ENCODE assay signal across 8 mouse cellular contexts in the genomic region with DNA sequence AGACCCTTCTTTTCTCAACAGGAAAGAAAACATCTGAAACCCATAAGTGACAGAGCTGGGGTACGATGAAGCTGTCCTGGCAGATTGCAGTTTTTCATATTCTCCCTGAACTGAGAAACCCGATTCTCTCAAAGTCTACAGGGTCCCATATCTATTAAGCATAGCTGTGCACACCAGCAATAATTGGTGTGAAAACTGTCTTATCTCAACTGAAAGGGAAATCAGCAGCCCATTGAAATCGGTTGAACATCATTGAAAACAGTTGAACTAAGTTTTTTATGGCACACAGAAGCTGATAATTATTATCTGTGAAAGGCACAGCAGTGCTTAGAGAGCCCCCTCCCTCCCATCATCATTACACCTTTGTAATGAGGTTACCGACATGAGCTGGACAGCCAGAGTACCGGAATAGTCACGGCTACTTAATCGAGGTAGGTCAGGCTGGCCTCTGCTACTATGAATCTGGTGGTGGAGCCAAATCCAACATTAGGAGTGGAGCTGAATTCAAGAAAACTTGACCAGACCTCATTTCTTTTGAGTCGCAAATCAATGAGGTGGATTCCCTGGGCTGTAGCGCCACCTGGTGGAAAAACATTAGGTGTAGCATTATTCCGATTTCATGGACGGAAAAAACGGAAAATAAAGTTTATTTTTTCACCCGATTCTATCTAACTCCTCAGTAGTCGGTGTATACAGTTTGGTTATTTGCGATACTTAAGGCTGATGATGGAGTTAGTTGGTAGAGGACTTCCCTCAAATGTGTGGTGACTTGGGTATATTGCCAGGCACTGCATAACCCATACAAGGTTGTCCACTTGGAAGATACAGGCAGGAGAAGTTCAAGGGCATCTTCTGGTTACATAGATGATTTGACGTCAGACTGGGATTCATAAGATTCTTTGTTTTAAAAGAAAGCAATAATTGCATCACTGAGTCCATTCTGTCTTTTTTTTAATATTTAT. TPM values are rescaled to one million over a fixed set of nuclear protein-coding genes. Genes with fewer than 3 reads are reported as not detected.
DNase-seq lines count a peak whose midpoint lies in the region; ATAC-seq and TF ChIP-seq lines count a peak whose summit lies in the region.

No protein-coding gene starts in this region.

- peak overlapping the region; percentile 25 for H3K4me2 ChIP-seq in intestine, postnatal 0 days (replicated peaks; ENCODE audit: low read depth)
- peak overlapping the region; percentile 32; the same call in 1 of the 2 replicates for H3K4me2 ChIP-seq in limb, embryonic 13.5 days (replicated peaks)
- peak overlapping the region; percentile 63 for H3K4me2 ChIP-seq in myocyte (ENCODE audit: low read depth)

- TF ChIP-seq POLR2A in myocyte (IDR thresholded peaks at IDR 0.05; ENCODE audit: insufficient read length, low read depth), result no peak

- no peaks in the 10 kb centered on the region for H3K9me3 ChIP-seq in intestine, postnatal 0 days (ENCODE audit: control insufficient read depth)
- no peaks in the 10 kb centered on the region for H3K9me3 ChIP-seq in limb, embryonic 13.5 days

- 17% methylated on average over 16 of the region's 16 CpGs for WGBS in intestine, postnatal 0 days
- 21% methylated on average over 16 of the region's 16 CpGs for WGBS in limb, embryonic 13.5 days

- H3K9ac ChIP-seq in intestine, postnatal 0 days (ENCODE audit: low read depth, low read length), result no peak overlapping the region
- H3K9ac ChIP-seq in limb, embryonic 13.5 days, result no peak overlapping the region

- no peak overlapping the region for H3ac ChIP-seq in myocyte (ENCODE audit: control insufficient read depth, insufficient read length)

- intact Hi-C loops in gastrocnemius, postnatal 14 days (cut with DNase I; ENCODE audit: low total_unique reads), result loop anchor here (5.0 kb wide), 1 partner anchor 145 kb away; no protein-coding TSS in a partner anchor

- H3K4me1 ChIP-seq in intestine, postnatal 0 days (replicated peaks; ENCODE audit: control insufficient read depth, insufficient read depth, low read length), result no peaks in the 10 kb centered on the region
- H3K4me1 ChIP-seq in limb, embryonic 13.5 days, result peaks cover 20% of the 10 kb centered on the region

- TF ChIP-seq CTCF in intestine, postnatal 0 days (IDR thresholded peaks at IDR 0.05; ENCODE audit: low read depth), result peak; percentile 90

- no peaks in the 10 kb centered on the region for H3K36me3 ChIP-seq in intestine, postnatal 0 days (ENCODE audit: control insufficient read depth, insufficient read depth)
- H3K36me3 ChIP-seq in limb, embryonic 13.5 days, result no peaks in the 10 kb centered on the region
- H3K36me3 ChIP-seq in myocyte (ENCODE audit: control insufficient read depth, insufficient read depth), result no peaks in the 10 kb centered on the region

- H3K79me2 ChIP-seq in myocyte (ENCODE audit: control insufficient read depth, insufficient read depth), result no peaks in the 10 kb centered on the region

- peak; percentile 51 for DNase-seq in cerebellum, adult 11 months
- peak; percentile 78 to 85 for DNase-seq in cerebellum, postnatal 25 days
- peak; percentile 78 for DNase-seq in gastrocnemius, postnatal 14 days
- peak; percentile 50 to 62 for DNase-seq in spleen, postnatal 36 days (ENCODE audit: low spot score in 2 of 2)

- H3K27ac ChIP-seq in intestine, postnatal 0 days (ENCODE audit: low read depth, low read length), result no peak overlapping the region
- H3K27ac ChIP-seq in limb, embryonic 13.5 days, result no peak overlapping the region

- ATAC-seq in cerebellum, adult (ENCODE audit: insufficient number of reproducible peaks, low FRiP score, low TSS enrichment), result no peak
- no peak for ATAC-seq in intestine, postnatal 0 days
- ATAC-seq in limb, embryonic 13.5 days (ENCODE audit: low FRiP score, low read depth), result no peak

- no peaks in the 10 kb centered on the region for H3K27me3 ChIP-seq in intestine, postnatal 0 days (replicated peaks; ENCODE audit: control insufficient read depth, insufficient read depth, low read length)
- H3K27me3 ChIP-seq in limb, embryonic 13.5 days, result no peaks in the 10 kb centered on the region
- H3K27me3 ChIP-seq in myocyte (ENCODE audit: control insufficient read depth, insufficient read depth, insufficient read length), result peaks cover 8% of the 10 kb centered on the region

- H3K4me3 ChIP-seq in intestine, postnatal 0 days (ENCODE audit: low read depth, low read length), result no peak overlapping the region
- no peak overlapping the region for H3K4me3 ChIP-seq in limb, embryonic 13.5 days
- no peak overlapping the region for H3K4me3 ChIP-seq in myocyte

TF ChIP-seq in myocyte, 11 proteins besides CTCF, POLR2A, EP300 and RAD21:
- TF ChIP-seq USF1 (IDR thresholded peaks at IDR 0.05; ENCODE audit: low read depth), result no peak
- TF ChIP-seq E2F4 (IDR thresholded peaks at IDR 0.05; ENCODE audit: insufficient read depth), result no peak
- no peak for TF ChIP-seq POLR2AphosphoS2 (IDR thresholded peaks at IDR 0.05; ENCODE audit: insufficient read length, low read depth)
- TF ChIP-seq REST (IDR thresholded peaks at IDR 0.05; ENCODE audit: insufficient read depth, insufficient read length), result no peak
- no peak for TF ChIP-seq TCF12 (IDR thresholded peaks at IDR 0.05; ENCODE audit: insufficient read depth, poor library complexity, severe bottlenecking)
- TF ChIP-seq MYOD1 (IDR thresholded peaks at IDR 0.05; ENCODE audit: control insufficient read depth in 1 of 3, insufficient read length in 2 of 3, low read depth in 2 of 3), result no peak
- TF ChIP-seq MYOG (IDR thresholded peaks at IDR 0.05; ENCODE audit: control insufficient read depth in 1 of 3, insufficient read depth in 1 of 3, insufficient read length in 2 of 3, low read depth in 2 of 3), result no peak
- no peak for TF ChIP-seq TCF3 (IDR thresholded peaks at IDR 0.05; ENCODE audit: insufficient read length, low read depth)
- TF ChIP-seq MAX (IDR thresholded peaks at IDR 0.05; ENCODE audit: low read depth), result no peak
- TF ChIP-seq SRF (IDR thresholded peaks at IDR 0.05; ENCODE audit: control insufficient read depth, insufficient read length, low read depth), result no peak

RNA-seq across cellular contexts. Expression of gene Pnrc1, which starts 2.7 kb away (rescaled TPM):
- 100 to 1,000 TPM in 1 of 2 experiments, 10 to 100 TPM in 1; 86.4 to 125 TPM for total RNA-seq in gastrocnemius, postnatal 14 days (2021)
- 113 and 131 TPM in 2 replicates for polyA plus RNA-seq in intestine, postnatal 0 days (2015; fragmentation: Nextera tagmentation; extraction: Ambion mirVana)
- polyA plus RNA-seq in limb, embryonic 13.5 days (2015; fragmentation: Nextera tagmentation; extraction: Ambion mirVana), result 97.7 and 98.0 TPM in 2 replicates
- polyA plus RNA-seq in myocyte (2012; fragmentation: generic; extraction: Trizol), result 37.1 TPM

RNA-seq across cellular contexts. Expression of gene Rngtt, which starts 17.4 kb away (rescaled TPM):
- 1 to 10 TPM; 7.8 to 9.6 TPM for total RNA-seq in gastrocnemius, postnatal 14 days (2021)
- polyA plus RNA-seq in intestine, postnatal 0 days (2015; fragmentation: Nextera tagmentation; extraction: Ambion mirVana), result 7.7 and 10.0 TPM in 2 replicates
- 27.0 and 29.9 TPM in 2 replicates for polyA plus RNA-seq in limb, embryonic 13.5 days (2015; fragmentation: Nextera tagmentation; extraction: Ambion mirVana)
- 4.9 TPM for polyA plus RNA-seq in myocyte (2012; fragmentation: generic; extraction: Trizol)
